Mouse (Mus musculus): ENCODE data around the gene Cblb. TPM values are rescaled to one million over a fixed set of nuclear protein-coding genes. Genes with fewer than 3 reads are reported as not detected.

Gene Cblb
- total RNA-seq, 2 experiments from 2014 or later = 11.5 to 14.8 TPM

- no peak for DNase-seq
Measured at GRCm38 (mm10) chr16:52038821-52039220, 7.8 kb downstream of the Cblb start.

- DNase-seq = no peak
Measured at GRCm38 (mm10) chr16:52040937-52041336, 9.9 kb downstream of the Cblb start.

DNA sequence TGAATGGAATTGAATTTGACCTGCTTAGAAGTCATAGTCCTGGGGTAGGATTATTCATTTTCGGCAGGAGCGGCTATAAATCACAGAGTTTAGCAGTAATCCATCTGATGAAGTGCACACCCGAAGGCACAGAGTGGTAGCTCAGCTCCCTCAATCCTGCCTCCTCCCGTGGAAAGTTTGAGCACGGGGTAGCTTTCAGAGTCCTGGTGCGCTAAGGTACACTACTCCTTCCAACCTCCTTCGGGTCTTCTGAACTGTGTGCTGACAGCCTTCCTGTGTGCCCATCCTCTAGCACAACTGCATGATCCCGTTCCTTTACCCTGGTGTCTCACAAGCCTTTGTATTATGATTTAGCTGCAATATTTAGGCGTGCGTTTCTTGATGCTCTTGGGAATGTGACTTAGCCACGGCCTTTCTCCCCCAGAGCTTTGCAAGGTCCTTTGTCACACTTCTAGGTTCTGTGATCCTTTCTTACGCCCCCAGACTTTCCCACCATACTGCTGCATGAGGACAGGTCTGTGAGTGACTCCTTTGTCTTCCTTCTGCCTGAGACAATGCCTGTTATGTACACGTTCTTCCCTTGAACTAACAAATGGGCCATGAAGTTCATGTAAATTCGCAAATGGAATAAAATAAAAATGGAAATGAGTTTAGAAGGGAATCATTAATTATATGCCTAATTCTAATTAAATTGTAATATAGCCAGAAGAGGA, 11.8 kb downstream of the Cblb start:
- DNase-seq = no peak

- DNase-seq = no peak
Measured at GRCm38 (mm10) chr16:52043380-52044117, 12.5 kb downstream of the Cblb start.

DNA sequence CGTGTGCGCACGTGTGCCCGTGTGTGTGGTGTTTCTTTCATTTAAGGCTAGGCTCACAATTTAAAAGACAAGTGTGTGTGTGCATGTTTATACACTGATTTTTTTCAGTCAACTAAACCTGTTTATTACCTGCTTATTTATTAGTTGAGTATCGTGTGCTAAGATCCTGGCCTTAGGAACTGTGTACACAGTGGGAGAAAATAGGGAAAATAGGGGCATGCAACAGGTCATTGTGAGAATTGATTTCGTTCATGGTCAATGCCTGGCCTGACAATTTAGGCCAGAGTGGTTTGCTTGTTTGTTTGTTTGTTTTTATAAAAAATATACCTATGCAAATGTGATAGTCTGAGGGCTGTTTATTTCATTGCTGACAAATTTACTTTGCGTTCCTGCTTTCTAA, 13.5 kb downstream of the Cblb start:
- no peak for DNase-seq

DNA sequence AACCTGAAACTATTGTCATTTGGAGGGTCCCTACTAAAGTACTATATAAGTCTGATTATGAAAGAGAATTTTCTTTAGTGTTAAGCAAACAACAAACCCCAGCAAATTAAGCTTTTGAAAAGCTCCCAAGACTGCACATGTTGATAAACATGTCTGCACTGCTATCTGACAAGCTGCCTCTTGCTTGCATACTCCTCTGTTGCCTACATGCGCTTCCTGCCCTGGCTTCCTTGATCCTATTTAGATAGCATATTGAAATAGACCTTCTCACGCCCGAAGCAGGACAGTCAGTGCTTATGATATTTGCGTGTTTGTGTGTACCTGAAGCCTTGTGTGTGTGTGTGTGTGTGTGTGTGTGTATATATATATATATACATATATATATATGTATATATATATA, 14.0 kb downstream of the Cblb start:
- no peak for DNase-seq

GRCm38 (mm10) chr16:52046464-52046863, 15.4 kb downstream of the Cblb start:
- no peak for DNase-seq

GRCm38 (mm10) chr16:52051106-52051505, 20.1 kb downstream of the Cblb start:
- no peak for DNase-seq

- DNase-seq = no peak
Measured at GRCm38 (mm10) chr16:52052734-52053133, 21.7 kb downstream of the Cblb start.

GRCm38 (mm10) chr16:52055236-52055635, 24.2 kb downstream of the Cblb start:
- no peak for DNase-seq

DNA sequence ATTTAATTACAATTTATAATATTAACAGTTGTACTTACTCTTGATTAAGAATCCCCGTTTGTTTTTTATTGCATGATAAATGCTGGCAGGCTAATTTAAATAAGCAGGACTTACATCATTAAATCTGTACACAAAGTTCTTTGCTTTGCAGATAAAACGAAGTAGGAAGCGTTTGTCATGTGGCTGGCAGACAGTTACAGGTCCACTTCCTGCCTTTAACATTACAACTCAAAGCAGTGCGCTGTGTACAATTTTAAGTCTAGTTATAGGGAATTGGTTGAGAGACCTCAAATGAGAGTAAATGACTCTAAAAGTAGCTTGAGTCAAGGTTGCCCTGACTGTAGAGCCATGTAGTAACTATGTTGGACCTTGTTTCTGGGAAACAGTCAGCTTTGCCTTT, 25.1 kb downstream of the Cblb start:
- DNase-seq = no peak

DNA sequence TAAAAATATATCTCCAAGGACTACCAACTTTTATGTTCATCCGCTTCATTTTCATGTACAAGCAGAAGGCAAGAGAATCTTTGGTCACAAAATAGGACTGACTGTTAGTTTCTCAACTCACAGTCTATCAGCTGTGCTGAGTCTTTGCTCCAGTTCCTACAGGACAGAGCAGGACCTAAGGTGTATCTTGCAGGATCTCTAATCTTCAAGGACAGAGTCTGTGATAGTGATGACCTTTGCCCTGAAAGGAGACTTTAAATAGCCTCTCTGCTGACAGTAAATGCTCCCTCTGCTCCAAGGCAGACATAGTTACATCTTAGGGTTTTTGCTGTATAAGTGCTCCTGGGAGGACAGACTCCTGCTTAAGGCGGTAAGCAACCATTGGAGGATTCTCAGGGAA, 26.3 kb downstream of the Cblb start:
- no peak for DNase-seq

DNA sequence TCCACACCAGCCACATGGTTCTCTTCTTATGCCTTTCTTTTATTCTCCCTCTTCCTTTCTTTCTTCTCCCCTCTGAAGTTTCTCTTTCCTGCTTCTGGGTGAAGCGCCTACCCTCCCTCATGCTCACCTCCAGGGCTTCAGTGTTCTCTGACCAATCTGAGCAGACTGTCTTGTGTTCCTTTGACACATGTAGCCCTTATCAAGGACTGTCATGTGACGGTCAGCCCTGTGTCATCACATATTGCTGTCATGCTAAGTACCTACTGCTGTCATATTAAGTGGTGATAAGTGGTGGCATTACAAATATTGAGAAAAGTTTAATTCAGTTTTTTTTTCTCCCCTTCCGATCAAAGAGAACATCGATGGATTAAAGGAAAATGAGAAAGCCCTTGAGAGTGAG, 28.5 kb downstream of the Cblb start:
- DNase-seq = no peak

- peak; percentile 42 for DNase-seq
Measured at GRCm38 (mm10) chr16:52060100-52060719, 29.2 kb downstream of the Cblb start.

DNA sequence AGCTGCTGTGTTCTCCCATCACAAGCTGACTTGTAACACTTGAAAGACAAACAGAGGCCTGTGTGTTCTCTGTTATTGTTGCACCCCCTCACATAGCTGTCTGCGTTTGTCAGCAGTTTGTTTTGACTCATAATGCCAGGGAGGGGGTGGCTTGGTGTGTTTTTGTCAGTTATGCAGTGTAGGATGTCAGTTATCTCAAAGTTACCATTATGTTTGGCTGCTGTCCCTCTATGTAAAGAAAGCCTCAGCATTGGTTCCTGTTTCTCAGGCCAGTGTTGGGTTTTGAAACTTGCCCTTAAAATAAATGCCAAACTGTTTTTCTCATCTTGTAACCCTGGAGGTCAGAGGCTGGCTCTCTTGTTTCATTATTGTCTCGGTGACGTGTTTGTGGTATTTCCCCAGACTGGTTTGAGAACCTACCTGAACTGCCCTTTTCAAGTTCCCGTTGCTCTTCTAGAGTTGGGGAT, 30.0 kb downstream of the Cblb start:
- no peak for DNase-seq

DNA sequence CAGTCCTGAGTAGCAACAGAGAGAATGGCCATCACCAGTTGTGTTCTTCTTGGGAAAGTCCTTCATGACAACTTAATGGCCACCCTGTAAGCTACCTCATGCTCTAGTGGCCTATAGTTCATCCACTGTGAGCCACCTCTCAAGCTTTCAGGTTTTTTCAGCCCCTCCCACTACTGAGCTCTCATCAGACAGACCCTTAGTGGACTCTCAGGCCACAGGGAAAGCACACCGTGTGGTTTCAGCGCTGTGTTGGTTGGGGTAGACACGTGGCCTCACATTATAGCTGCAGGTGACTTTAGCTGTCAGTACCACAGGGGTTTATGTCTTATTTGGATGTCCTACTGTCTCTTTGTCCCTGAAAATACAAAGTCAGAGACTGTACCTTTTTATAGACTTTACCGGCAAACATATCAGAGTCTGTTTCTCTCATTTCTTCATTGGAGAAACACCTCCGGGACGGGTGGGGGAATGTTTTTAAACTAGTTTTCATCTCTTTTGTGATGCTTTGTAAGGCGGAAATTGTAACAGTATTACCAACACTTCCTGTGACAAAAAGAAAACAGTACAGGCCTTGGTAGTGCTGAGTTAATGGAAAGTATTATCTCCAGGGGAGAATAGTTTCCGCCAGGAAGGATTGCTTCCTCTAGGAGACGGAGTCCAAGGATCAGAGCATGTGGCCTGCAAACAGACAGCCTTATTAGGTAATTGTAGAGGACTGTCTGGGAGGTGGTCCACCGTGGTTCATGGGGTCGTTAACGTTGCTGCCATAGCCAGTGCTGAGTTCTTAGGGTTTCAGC, 33.5 kb downstream of the Cblb start:
- no peak for DNase-seq

DNA sequence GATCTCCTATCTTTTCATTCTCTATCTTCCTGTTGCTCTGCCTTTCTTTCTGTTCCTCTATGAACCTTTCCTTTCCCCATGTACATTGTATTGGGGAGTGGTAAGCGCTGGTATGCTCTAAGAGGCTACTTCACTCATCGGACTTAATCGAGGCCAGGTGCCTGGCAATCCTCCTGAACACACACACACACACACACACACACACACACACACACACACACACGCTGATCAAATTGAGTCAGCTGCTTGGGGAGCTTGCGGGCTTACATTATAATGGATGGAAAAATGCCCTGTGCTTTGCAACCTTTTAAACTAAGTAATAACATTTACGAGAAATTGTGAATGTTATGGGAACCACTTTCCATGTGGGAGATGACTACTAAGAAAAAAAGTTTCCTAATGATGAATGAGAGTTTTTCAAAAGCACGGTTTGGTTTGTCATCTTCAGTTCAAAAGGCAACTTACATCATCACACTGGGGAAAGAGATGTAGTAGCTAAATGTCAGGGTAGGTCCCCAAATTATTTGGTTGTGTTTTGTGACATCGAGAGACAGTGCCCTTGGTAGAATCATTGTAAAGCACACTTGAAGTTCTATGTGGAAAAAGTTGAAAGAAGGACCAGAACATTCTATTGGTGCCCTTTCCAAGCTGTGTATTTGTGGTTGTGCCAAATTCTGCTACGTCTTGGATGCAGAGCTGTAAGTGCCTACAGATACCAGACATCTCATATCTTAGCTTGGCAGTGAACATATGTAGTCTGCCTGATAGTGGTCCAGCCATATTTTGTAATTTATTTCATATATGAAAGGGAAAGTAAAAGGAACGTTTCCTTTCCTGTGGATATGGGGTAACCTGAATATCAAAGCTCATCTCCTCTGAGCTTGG, 36.8 kb downstream of the Cblb start:
- no peak for DNase-seq

DNA sequence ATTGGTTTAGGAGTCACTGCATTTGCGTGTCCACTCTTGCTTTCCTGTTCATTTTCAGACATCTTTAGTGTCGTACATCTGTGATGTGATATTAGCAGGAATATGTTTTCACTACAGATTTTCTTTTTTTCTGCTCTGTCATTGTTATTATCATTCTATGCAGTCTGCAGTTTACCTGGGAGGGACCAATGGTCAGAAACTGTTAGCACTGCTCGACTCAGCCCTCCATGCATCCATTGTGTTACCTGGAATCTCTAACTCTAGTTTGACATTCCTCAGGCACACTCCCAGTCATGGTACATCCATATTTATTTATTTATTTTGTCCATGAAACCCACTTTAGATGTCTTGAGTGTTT, 37.5 kb downstream of the Cblb start:
- no peak for DNase-seq

GRCm38 (mm10) chr16:52069648-52070047, 38.6 kb downstream of the Cblb start:
- no peak for DNase-seq

DNA sequence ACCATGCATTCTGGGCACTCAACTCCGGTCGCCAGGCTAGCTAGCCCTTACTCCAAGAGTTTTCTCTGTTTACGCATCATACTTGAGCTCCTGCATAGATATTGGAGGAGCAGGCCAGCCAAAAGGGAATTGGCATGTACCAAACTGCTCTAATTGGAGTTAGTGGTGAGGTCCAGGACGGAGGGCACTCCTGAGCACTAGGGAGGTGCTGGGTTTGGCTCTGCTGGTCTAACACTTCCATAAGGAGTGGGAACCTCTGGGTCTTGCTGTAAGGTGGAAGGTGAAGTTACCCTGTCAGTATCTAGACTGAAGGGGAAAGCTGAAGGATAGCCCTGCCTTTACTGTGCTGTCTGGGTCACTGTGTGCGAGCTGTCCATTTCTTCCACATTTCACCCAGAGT, 39.1 kb downstream of the Cblb start:
- no peak for DNase-seq

GRCm38 (mm10) chr16:52071290-52071689, 40.3 kb downstream of the Cblb start:
- DNase-seq = no peak
